Mouse (Mus musculus) forebrain, embryonic 15.5 days (tissue): Measurements from ENCODE around the gene Gbf1. TPM values are rescaled to one million over a fixed set of nuclear protein-coding genes. Genes with fewer than 3 reads are reported as not detected.

ENCODE experiments used
- ATAC-seq: fragments of 200-750 bp; cut with Nextera tagmentation; replicated peaks from 2 replicates; pipeline ENCODE4 v1.8.0; 2017; ENCODE audit warnings: mild to moderate bottlenecking, moderate TSS enrichment, moderate library complexity
- H3K27ac ChIP-seq: fragments of 300-500 bp; sonication (generic); replicated peaks from 2 replicates; pipeline ENCODE4 v1.5.1; 2015; ENCODE audit warnings: mild to moderate bottlenecking, inconsistent platforms
- H3K27me3 ChIP-seq: fragments of 300-500 bp; sonication (generic); 2 replicates; pipeline ENCODE4 v1.6.1; 2015; ENCODE audit warnings: inconsistent platforms
- H3K36me3 ChIP-seq: fragments of 300-500 bp; sonication (generic); 2 replicates; pipeline ENCODE4 v1.6.1; 2015; ENCODE audit warnings: mild to moderate bottlenecking, inconsistent platforms
- H3K4me1 ChIP-seq: fragments of 300-500 bp; sonication (generic); 2 replicates; pipeline ENCODE4 v1.6.1; 2015; ENCODE audit warnings: inconsistent platforms
- H3K4me2 ChIP-seq: fragments of 300-500 bp; sonication (generic); replicated peaks from 2 replicates; pipeline ENCODE4 v1.6.1; 2015; ENCODE audit warnings: mild to moderate bottlenecking, inconsistent platforms
- H3K4me3 ChIP-seq: fragments of 300-500 bp; sonication (generic); 2 replicates; pipeline ENCODE4 v1.5.1; 2015; ENCODE audit warnings: mild to moderate bottlenecking, inconsistent platforms
- H3K9ac ChIP-seq: fragments of 300-500 bp; sonication (generic); replicated peaks from 2 replicates; pipeline ENCODE4 v1.6.1; 2015; ENCODE audit warnings: mild to moderate bottlenecking, inconsistent platforms
- H3K9me3 ChIP-seq: fragments of 300-500 bp; sonication (generic); 2 replicates; pipeline ENCODE4 v1.6.1; 2016; ENCODE audit warnings: inconsistent platforms
- WGBS: fragments of 180-500 bp; shearing (Covaris S2); methylation state at CpG from one replicate; pipeline ENCODE4 v1.1.7; 2015; ENCODE audit warnings: mixed read lengths; 5-methylcytosine and 5-hydroxymethylcytosine counted together
- polyA plus RNA-seq: library from polyadenylated mRNA; unstranded; fragments of >200 nt; fragmentation: Nextera tagmentation; extraction: Ambion mirVana; gene quantifications from 2 replicates; pipeline ENCODE4 v1.2.1, GENCODE M21; 2015

Gbf1 gene
- polyA plus RNA-seq, 1 experiment from 2014 or later = 71.3 TPM

DNA sequence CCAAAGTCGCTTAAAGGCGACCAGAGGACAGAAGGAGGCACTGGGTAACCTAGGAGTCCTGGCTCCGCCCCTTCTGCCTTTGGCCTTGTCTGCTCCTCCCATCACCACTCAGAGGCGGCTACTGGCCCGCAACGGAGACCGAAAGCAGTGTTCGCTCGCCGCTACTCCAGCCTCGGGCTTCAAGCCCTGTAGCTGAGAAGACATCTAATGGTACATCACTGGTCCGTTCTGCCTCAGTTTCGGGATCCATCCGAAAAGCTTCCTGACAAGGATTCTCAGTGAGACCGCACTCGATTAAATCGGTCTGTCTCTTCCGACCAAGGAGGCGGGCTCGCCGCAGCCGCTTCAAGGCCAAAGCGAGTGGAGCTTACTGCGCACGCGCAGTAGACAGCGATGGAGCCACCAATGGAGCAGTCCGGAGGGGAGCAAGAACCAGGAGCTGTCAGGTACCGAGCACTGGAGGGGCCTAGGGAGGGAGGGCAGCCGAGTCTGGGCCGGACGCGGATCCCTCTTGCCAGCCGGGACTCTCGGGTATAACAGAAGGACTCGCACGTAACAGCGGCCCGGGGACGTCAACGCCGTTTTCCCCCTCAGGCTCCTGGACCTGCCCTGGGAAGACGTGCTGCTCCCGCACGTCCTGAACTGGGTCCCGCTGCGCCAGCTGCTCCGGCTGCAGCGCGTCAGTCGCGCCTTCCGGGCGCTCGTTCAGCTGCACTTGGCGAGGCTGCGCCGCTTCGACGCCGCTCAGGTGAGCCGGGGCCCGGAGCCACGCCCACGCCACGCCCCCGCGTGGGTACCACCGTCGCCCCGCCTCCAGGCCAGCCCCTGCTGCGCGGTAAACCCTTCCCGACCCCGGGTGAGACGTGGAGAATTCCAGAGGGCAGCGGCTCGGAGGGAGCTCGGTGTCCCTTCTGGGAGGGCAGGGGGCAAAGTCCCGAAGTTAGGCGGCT is 176.0 kb downstream of the Gbf1 start, which contains the start of gene Fbxl15:
Gene Fbxl15, plus strand, starts transcription at position 104 of the 950 bp plus-strand sequence.
- under 1% methylated on average over 81 of the region's 81 CpGs for WGBS
- Histone ChIP-seq H3K36me3 (peaks cover 18% of the 10 kb centered on the region; the same call in 1 of the 2 replicates), H3K9me3 (no peaks in the 10 kb centered on the region), H3K9ac (peak within 1 kb of the TSS; percentile 66), H3K4me2 (peak within 1 kb of the TSS; percentile 99), H3K27me3 (0 out of 2 replicates have a peak, but pooled peaks cover 6% of the 10 kb centered on the region), H3K4me1 (peaks cover 63% of the 10 kb centered on the region), H3K4me3 (peak within 1 kb of the TSS; percentile 71), H3K27ac (peak within 1 kb of the TSS; percentile 99)
- peak; percentile 88 for ATAC-seq

DNA sequence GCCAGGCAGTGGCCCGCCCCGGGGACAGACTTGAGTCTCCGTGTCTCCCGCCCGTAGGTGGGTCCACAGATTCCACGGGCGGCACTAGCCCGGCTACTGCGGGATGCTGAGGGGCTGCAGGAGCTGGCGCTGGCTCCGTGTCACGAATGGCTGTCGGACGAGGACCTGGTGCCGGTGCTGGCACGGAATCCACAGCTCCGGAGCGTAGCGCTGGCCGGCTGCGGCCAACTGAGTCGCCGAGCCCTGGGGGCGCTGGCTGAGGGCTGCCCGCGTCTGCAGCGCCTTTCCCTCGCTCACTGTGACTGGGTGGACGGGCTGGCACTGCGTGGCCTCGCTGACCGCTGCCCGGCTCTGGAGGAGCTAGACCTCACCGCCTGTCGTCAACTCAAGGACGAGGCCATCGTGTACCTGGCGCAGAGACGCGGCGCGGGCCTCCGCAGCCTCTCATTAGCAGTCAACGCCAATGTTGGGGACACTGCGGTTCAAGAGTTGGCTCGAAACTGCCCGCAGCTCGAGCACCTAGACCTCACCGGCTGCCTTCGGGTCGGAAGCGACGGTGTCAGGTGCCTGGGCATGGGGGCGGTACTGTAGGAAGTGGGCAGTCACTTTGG is 176.8 kb downstream of the Gbf1 start:
- Histone ChIP-seq H3K9ac (peak overlapping the region; percentile 66), H3K4me3 (peak overlapping the region; percentile 71), H3K9me3 (no peaks in the 10 kb centered on the region), H3K27me3 (0 out of 2 replicates have a peak, but pooled peaks cover 6% of the 10 kb centered on the region), H3K36me3 (peaks cover 18% of the 10 kb centered on the region; the same call in 1 of the 2 replicates), H3K4me2 (peak overlapping the region; percentile 99), H3K27ac (peak overlapping the region; percentile 99), H3K4me1 (peaks cover 56% of the 10 kb centered on the region)
- WGBS = 1% methylated on average over 54 of the region's 54 CpGs
- peak; percentile 17 for ATAC-seq

DNA sequence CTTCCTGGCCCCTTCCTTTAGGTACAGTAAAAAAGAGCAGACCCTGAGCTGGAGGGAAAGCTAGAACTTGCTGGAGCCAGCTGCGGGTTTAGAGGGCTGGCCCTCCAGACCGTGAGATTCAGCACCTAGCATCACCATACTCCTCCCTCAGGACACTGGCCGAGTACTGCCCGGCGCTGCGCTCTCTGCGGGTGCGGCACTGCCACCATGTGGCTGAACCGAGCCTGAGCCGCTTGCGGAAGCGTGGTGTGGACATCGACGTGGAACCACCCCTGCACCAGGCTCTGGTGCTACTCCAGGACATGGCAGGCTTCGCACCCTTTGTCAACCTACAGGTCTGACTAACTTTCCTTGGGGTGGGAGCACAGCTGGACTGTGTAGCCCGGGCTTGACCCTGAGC is 177.6 kb downstream of the Gbf1 start:
- no peak for ATAC-seq
- H3K9me3 ChIP-seq = no peaks in the 10 kb centered on the region
- H3K36me3 ChIP-seq = peaks cover 18% of the 10 kb centered on the region; the same call in 1 of the 2 replicates
- 7% methylated on average over 16 of the region's 16 CpGs for WGBS
- peaks cover 48% of the 10 kb centered on the region for H3K4me1 ChIP-seq
- H3K27ac ChIP-seq = no peak overlapping the region
- H3K4me2 ChIP-seq = peak overlapping the region; percentile 99
- H3K9ac ChIP-seq = no peak overlapping the region
- no peaks in the 10 kb centered on the region for H3K27me3 ChIP-seq
- peak overlapping the region; percentile 71 for H3K4me3 ChIP-seq

DNA sequence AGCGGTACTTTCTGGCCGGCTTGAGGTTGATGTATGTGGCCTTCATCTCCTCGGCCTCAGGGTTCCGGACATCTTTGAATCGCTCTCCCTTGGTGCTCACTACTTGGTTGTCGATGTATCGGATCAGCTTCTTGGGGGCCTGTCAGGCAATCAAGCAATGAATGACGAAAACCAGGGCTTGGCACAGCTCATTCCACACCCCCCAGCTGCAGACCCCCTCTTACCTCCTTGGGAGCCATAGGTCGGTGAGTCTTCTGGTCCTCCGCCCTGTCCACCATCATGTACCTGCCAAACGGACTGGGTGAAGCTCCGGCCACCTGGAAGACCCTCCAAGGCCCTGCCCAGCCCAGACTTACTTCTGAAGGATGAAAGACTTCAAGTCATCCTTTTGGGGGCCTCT is 178.4 kb downstream of the Gbf1 start:
- Histone ChIP-seq H3K9me3 (no peaks in the 10 kb centered on the region), H3K27me3 (no peaks in the 10 kb centered on the region), H3K9ac (no peak overlapping the region), H3K4me3 (no peak overlapping the region), H3K36me3 (peaks cover 18% of the 10 kb centered on the region; the same call in 1 of the 2 replicates), H3K4me1 (peaks cover 40% of the 10 kb centered on the region), H3K4me2 (no peak overlapping the region), H3K27ac (no peak overlapping the region)
- whole genome bisulfite sequencing = 95% methylated on average over 12 of the region's 12 CpGs
- ATAC-seq = no peak

DNA sequence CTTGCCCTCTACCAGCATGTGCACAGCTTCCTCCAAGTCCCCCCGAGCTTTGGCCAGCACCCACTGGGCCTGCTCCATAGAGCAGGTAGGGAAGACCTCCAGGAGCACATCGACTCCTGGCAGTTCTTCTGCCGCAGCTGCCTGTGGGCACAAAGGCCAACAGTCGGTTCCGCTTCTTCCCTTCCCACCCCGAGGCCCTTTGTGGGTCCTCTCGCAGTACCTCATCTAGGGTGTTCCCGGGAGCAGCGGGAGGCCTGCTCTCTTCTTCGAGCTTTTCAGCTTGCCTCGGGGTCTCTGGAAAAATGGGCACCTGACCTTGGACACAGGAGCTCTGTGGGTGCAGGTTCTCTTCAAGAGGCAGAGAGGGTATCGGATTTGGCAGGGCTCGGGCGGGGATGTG is 179.0 kb downstream of the Gbf1 start:
- peaks cover 18% of the 10 kb centered on the region; the same call in 1 of the 2 replicates for H3K36me3 ChIP-seq
- no peak overlapping the region for H3K4me2 ChIP-seq
- H3K27me3 ChIP-seq = no peaks in the 10 kb centered on the region
- no peaks in the 10 kb centered on the region for H3K9me3 ChIP-seq
- 90% methylated on average over 14 of the region's 14 CpGs for WGBS
- H3K9ac ChIP-seq = no peak overlapping the region
- no peak overlapping the region for H3K4me3 ChIP-seq
- no peak for ATAC-seq
- H3K4me1 ChIP-seq = peaks cover 36% of the 10 kb centered on the region
- H3K27ac ChIP-seq = no peak overlapping the region

DNA sequence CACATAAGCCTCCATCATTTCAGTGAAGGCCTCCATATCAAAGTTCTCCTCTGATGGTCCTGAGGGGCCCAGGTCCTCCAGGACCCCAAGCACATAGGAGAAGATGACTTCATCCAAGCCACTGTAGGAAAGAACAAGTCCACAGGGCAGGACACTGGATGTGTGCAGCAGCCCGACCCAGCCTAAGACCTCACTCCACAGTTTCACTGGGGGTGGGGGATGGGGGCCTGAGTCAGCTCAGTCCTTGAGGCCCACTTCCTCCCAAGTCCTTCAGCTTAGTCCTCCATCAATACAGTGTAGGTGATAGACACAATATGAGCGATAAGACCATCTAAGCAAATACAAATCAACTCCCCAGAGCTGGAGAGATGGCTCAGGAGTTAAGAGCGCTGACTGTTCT is 179.6 kb downstream of the Gbf1 start:
- no peak overlapping the region for H3K27ac ChIP-seq
- H3K4me1 ChIP-seq = peaks cover 36% of the 10 kb centered on the region
- WGBS = 91% methylated on average over 3 of the region's 3 CpGs
- ATAC-seq = no peak
- no peaks in the 10 kb centered on the region for H3K9me3 ChIP-seq
- no peak overlapping the region for H3K4me3 ChIP-seq
- no peak overlapping the region for H3K9ac ChIP-seq
- no peaks in the 10 kb centered on the region for H3K27me3 ChIP-seq
- H3K4me2 ChIP-seq = no peak overlapping the region
- peaks cover 18% of the 10 kb centered on the region; the same call in 1 of the 2 replicates for H3K36me3 ChIP-seq

DNA sequence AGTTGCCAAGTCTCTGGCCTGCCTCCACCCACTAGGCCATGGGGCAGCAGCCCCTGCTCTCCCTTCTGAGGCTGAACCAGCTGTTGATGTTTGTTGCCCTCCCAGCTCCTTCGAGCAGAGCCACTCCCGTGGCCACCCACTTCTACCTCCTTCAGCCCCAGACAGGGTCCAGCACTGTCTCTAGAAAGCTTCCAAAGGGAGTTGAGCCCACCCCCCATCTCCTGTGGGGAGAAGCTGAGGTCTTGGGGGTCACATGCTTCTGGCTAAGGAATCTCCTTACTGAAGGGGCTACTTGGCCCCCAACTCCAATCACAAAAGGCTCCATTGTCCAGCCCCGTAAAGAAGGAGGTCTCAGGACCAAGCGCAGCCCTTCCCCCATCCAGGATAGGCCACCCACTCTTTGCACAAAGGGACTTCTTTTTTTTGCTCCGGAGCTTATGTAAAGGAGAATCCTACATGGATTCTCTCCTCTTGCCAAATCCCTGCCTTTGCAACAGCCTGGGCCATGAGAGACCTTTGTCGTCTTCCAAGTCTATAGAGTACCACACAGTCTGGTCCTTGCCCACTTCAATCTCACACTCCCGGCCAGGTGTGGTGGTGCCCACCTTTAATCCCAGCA is 180.5 kb downstream of the Gbf1 start:
- no peaks in the 10 kb centered on the region for H3K27me3 ChIP-seq
- no peak overlapping the region for H3K4me3 ChIP-seq
- no peak overlapping the region for H3K4me2 ChIP-seq
- H3K36me3 ChIP-seq = peaks cover 18% of the 10 kb centered on the region; the same call in 1 of the 2 replicates
- no peaks in the 10 kb centered on the region for H3K9me3 ChIP-seq
- peaks cover 37% of the 10 kb centered on the region for H3K4me1 ChIP-seq
- no peak for ATAC-seq
- WGBS = 30% methylated on average over 7 of the region's 7 CpGs
- H3K27ac ChIP-seq = no peak overlapping the region
- no peak overlapping the region for H3K9ac ChIP-seq

DNA sequence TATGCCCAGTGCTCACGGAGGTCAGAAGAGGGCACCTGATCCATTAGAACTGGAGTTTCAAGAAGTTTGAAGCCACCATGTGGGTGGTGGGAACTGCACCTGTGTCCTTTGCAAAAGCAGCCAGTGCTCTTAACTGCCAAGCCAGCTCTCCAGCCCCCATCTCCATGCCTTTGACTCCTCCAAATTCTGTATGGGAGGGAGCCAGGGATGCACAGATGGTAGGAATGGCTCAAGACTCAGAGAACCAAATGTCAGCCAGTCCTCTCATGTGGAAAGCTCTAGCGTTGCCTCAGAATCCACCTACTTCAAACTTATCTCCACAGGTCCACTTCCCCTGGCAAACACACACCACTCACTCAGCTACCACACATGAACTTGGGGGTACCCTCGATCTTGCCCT is 181.6 kb downstream of the Gbf1 start:
- ATAC-seq = no peak
- Histone ChIP-seq H3K4me2 (no peak overlapping the region), H3K4me1 (peaks cover 37% of the 10 kb centered on the region), H3K27me3 (no peaks in the 10 kb centered on the region), H3K36me3 (peaks cover 18% of the 10 kb centered on the region; the same call in 1 of the 2 replicates), H3K4me3 (no peak overlapping the region), H3K9me3 (no peaks in the 10 kb centered on the region), H3K27ac (no peak overlapping the region), H3K9ac (no peak overlapping the region)
- 81% methylated on average over 3 of the region's 3 CpGs for WGBS

Other genes starting within 250 kb of the Gbf1 start
- 22.8 and 24.7 TPM in 2 replicates for gene Armh3, start 154.0 kb upstream of the Gbf1 start, polyA plus RNA-seq
- 2.9 and 3.4 TPM in 2 replicates for gene Hps6, start 149.0 kb upstream of the Gbf1 start, polyA plus RNA-seq
- 17.8 and 20.1 TPM in 2 replicates for gene Pprc1, start 107.6 kb upstream of the Gbf1 start, polyA plus RNA-seq
- 131 TPM in 2 replicates for gene Ldb1, start 107.3 kb upstream of the Gbf1 start, polyA plus RNA-seq
- 77.4 and 86.3 TPM in 2 replicates for gene Nolc1, start 76.6 kb upstream of the Gbf1 start, polyA plus RNA-seq
- gene Elovl3, start 20.6 kb upstream of the Gbf1 start, polyA plus RNA-seq = not detected in 2 replicates
- gene Pitx3, start 4.2 kb upstream of the Gbf1 start, polyA plus RNA-seq = not detected in 2 replicates
- gene Nfkb2, start 151.8 kb downstream of the Gbf1 start, polyA plus RNA-seq = 1.9 and 2.2 TPM in 2 replicates
- 78.2 and 79.9 TPM in 2 replicates for gene Psd, start 174.6 kb downstream of the Gbf1 start, polyA plus RNA-seq
- 37.5 and 40.2 TPM in 2 replicates for gene Fbxl15, start 175.7 kb downstream of the Gbf1 start, polyA plus RNA-seq
- gene Cuedc2, start 186.2 kb downstream of the Gbf1 start, polyA plus RNA-seq = 351 and 362 TPM in 2 replicates
- gene Mfsd13a, start 188.6 kb downstream of the Gbf1 start, polyA plus RNA-seq = 8.7 and 9.3 TPM in 2 replicates
- 2.5 and 2.6 TPM in 2 replicates for gene 2310034G01Rik, start 197.8 kb downstream of the Gbf1 start, polyA plus RNA-seq
- gene Actr1a, start 243.2 kb downstream of the Gbf1 start, polyA plus RNA-seq = 374 and 380 TPM in 2 replicates
- 28.9 and 30.5 TPM in 2 replicates for gene Sufu, start 244.4 kb downstream of the Gbf1 start, polyA plus RNA-seq